Comparison of ENCODE assay signal across 13 mouse cellular contexts in the genomic region with DNA sequence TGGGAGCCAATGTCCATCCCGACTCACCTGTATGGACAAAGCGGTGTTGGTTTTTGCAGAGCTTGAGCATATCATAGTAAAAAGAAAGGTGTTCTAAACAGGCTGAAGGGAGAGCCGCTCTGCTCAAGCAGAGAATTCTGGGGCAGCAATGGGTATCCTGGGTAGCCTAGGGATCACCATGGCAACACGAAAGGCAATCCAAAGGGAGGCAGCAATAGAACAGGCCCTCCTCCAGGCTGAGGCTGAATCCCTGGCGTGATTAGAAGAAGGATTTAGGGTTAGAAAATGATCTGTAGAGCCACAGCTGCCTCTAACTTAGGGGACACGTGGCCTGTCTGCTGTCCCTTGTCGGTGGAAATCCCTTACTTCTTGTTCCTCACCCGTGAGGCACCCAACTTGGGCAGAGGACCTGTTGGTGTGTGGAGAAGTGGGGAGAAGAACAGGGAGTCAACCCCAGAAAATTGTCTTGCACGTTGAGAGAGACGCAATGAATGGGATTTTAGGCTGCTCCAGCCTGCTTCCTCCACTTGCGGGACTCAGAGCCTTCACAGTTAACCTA. TPM values are rescaled to one million over a fixed set of nuclear protein-coding genes. Genes with fewer than 3 reads are reported as not detected.
DNase-seq lines count a peak whose midpoint lies in the region; ATAC-seq and TF ChIP-seq lines count a peak whose summit lies in the region.
"Had no signal": no experiment of that assay in that cellular context is flagged by ENCODE, and none has a peak within 500 bp of the region (broad histone marks: within the 10 kb centered on the region; RNA-seq: fewer than 3 reads in every experiment).

No protein-coding gene starts in this region.

- H3K9me3 ChIP-seq in kidney, embryonic 16.5 days (ENCODE audit: low read length) = 0 out of 2 replicates have a peak, but pooled peaks cover 6% of the 10 kb centered on the region
- 0 out of 2 replicates have a peak, but pooled peaks cover 2% of the 10 kb centered on the region for H3K9me3 ChIP-seq in forebrain, embryonic 14.5 days (replicated peaks; ENCODE audit: control insufficient read depth, low read length)
- H3K9me3 ChIP-seq in neural tube, embryonic 12.5 days = peaks cover 13% of the 10 kb centered on the region

- H3K4me2 ChIP-seq in kidney, embryonic 16.5 days (replicated peaks; ENCODE audit: low read depth, low read length) = no peak overlapping the region
- H3K4me2 ChIP-seq in forebrain, embryonic 14.5 days (ENCODE audit: low read length) = peak overlapping the region; percentile 22
- peak overlapping the region; percentile 29 for H3K4me2 ChIP-seq in neural tube, embryonic 12.5 days (replicated peaks)
- H3K4me2 ChIP-seq: limb, embryonic 13.5 days had no signal

- no peak for TF ChIP-seq CTCF in heart, adult 2 months (IDR thresholded peaks at IDR 0.05)

- DNase-seq in kidney, adult 11 months = no peak
- peak; percentile 73 for DNase-seq in forebrain, embryonic 14.5 days (ENCODE audit: low spot score)
- peak; percentile 75 for DNase-seq in layer of hippocampus, adult 9-11 months
- no peak for DNase-seq in adrenal gland, postnatal 36 days
- no peak for DNase-seq in kidney, postnatal 10 days
- DNase-seq in heart, adult 2 months = no peak
- DNase-seq: adrenal gland, postnatal 14 days had no signal

- no peaks in the 10 kb centered on the region for H3K36me3 ChIP-seq in kidney, embryonic 16.5 days (ENCODE audit: insufficient read depth, low read length)
- no peaks in the 10 kb centered on the region for H3K36me3 ChIP-seq in forebrain, embryonic 14.5 days (ENCODE audit: control insufficient read depth, insufficient read depth, low read length)
- no peaks in the 10 kb centered on the region for H3K36me3 ChIP-seq in neural tube, embryonic 12.5 days
- H3K36me3 ChIP-seq in heart, adult 2 months (ENCODE audit: control insufficient read depth, insufficient read depth, low read length) = no peaks in the 10 kb centered on the region
- H3K36me3 ChIP-seq: limb, embryonic 13.5 days had no signal

- 0 out of 2 replicates have a peak, but pooled peaks have one; percentile 30 for ATAC-seq in kidney, embryonic 16.5 days (ENCODE audit: low FRiP score, low TSS enrichment)
- ATAC-seq in forebrain, embryonic 14.5 days = peak; percentile 65
- peak; percentile 72 for ATAC-seq in neural tube, embryonic 12.5 days (ENCODE audit: low FRiP score, low read depth)

- no peak overlapping the region for H3K9ac ChIP-seq in kidney, embryonic 16.5 days (replicated peaks; ENCODE audit: low read length)
- H3K9ac ChIP-seq in forebrain, embryonic 14.5 days (ENCODE audit: low read length) = no peak overlapping the region
- H3K9ac ChIP-seq in neural tube, embryonic 12.5 days = no peak overlapping the region
- H3K9ac ChIP-seq in heart, adult 2 months (ENCODE audit: low read depth, low read length) = no peak overlapping the region
- H3K9ac ChIP-seq: limb, embryonic 13.5 days had no signal

- no peaks in the 10 kb centered on the region for H3K4me1 ChIP-seq in kidney, embryonic 16.5 days (ENCODE audit: insufficient read depth, low read length)
- peaks cover 20% of the 10 kb centered on the region for H3K4me1 ChIP-seq in forebrain, embryonic 14.5 days (ENCODE audit: control insufficient read depth, insufficient read depth, low read length)
- H3K4me1 ChIP-seq in neural tube, embryonic 12.5 days = peaks cover 22% of the 10 kb centered on the region
- no peaks in the 10 kb centered on the region for H3K4me1 ChIP-seq in heart, adult 2 months (ENCODE audit: control insufficient read depth, insufficient read depth, low read length)

- H3K27me3 ChIP-seq in kidney, embryonic 16.5 days (ENCODE audit: insufficient read depth, low read length) = no peaks in the 10 kb centered on the region
- no peaks in the 10 kb centered on the region for H3K27me3 ChIP-seq in forebrain, embryonic 14.5 days (replicated peaks; ENCODE audit: control insufficient read depth, insufficient read depth, low read length)
- H3K27me3 ChIP-seq in neural tube, embryonic 12.5 days (replicated peaks) = no peaks in the 10 kb centered on the region
- H3K27me3 ChIP-seq in heart, adult 2 months (ENCODE audit: control insufficient read depth, insufficient read depth, low read length) = no peaks in the 10 kb centered on the region
- H3K27me3 ChIP-seq: limb, embryonic 13.5 days had no signal

- no peak for TF ChIP-seq POLR2A in heart, adult 2 months (IDR thresholded peaks at IDR 0.05; ENCODE audit: insufficient read depth, low read depth, low read length)

- no peak overlapping the region for H3K27ac ChIP-seq in kidney, embryonic 16.5 days (ENCODE audit: low read length)
- H3K27ac ChIP-seq in forebrain, embryonic 14.5 days (ENCODE audit: low read depth, low read length) = peak overlapping the region; percentile 16; the same call in 1 of the 2 replicates
- 0 out of 2 replicates have a peak overlapping the region, but pooled peaks have one; percentile 8 for H3K27ac ChIP-seq in neural tube, embryonic 12.5 days
- no peak overlapping the region for H3K27ac ChIP-seq in heart, adult 2 months
- H3K27ac ChIP-seq: limb, embryonic 13.5 days; macrophage had no signal

- WGBS in kidney, embryonic 16.5 days = 39% methylated on average over 11 of the region's 11 CpGs
- WGBS in forebrain, embryonic 14.5 days = 15% methylated on average over 11 of the region's 11 CpGs
- WGBS in neural tube, embryonic 12.5 days = 23% methylated on average over 11 of the region's 11 CpGs
- WGBS in heart, adult 2 months = 59% methylated on average over 11 of the region's 11 CpGs

- TF ChIP-seq EP300 in heart, adult 2 months (IDR thresholded peaks at IDR 0.05; ENCODE audit: insufficient read depth, low read depth, low read length) = no peak

- intact Hi-C loops in heart, adult 2 months (cut with DNase I) = no loop called here

- no peaks in the 10 kb centered on the region for H3K79me2 ChIP-seq in heart, adult 2 months (replicated peaks; ENCODE audit: control insufficient read depth, insufficient read depth, low read length)

- no peak overlapping the region for H3K4me3 ChIP-seq in kidney, embryonic 16.5 days (ENCODE audit: low read length)
- H3K4me3 ChIP-seq in forebrain, embryonic 14.5 days (ENCODE audit: low read depth, low read length) = no peak overlapping the region
- no peak overlapping the region for H3K4me3 ChIP-seq in neural tube, embryonic 12.5 days
- H3K4me3 ChIP-seq in heart, adult 2 months = no peak overlapping the region
- H3K4me3 ChIP-seq: limb, embryonic 13.5 days had no signal

RNA-seq across cellular contexts. Expression of a gene that starts 3.9 kb away (rescaled TPM):
- polyA plus RNA-seq in kidney, embryonic 16.5 days (2015; fragmentation: Nextera tagmentation; extraction: Ambion mirVana) = not detected in 2 replicates
- not detected in 2 replicates for polyA plus RNA-seq in forebrain, embryonic 14.5 days (2014; fragmentation: Nextera tagmentation; extraction: Ambion mirVana)
- 0.18 TPM in 1 of 2 replicates, not detected in the other for polyA plus RNA-seq in neural tube, embryonic 12.5 days (2016; fragmentation: Nextera tagmentation; extraction: Ambion mirVana)
- not detected for total RNA-seq in adrenal gland, postnatal 36 days (2021)
- total RNA-seq in heart, adult 2 months (2021) = not detected
- 0.04 TPM in 1 of 2 replicates, not detected in the other for polyA plus RNA-seq in heart, adult 2 months (2012; rRNA removed)
- total RNA-seq: adrenal gland, postnatal 14 days had no signal
- polyA plus RNA-seq: intestine, embryonic 14.5 days; limb, embryonic 13.5 days; macrophage; stomach, embryonic 16.5 days had no signal

RNA-seq across cellular contexts. Expression of a gene that starts 33.1 kb away (rescaled TPM):
- 25.6 and 29.6 TPM in 2 replicates for polyA plus RNA-seq in kidney, embryonic 16.5 days (2015; fragmentation: Nextera tagmentation; extraction: Ambion mirVana)
- polyA plus RNA-seq in forebrain, embryonic 14.5 days (2014; fragmentation: Nextera tagmentation; extraction: Ambion mirVana) = 14.9 and 18.7 TPM in 2 replicates
- 20.4 and 21.7 TPM in 2 replicates for polyA plus RNA-seq in neural tube, embryonic 12.5 days (2016; fragmentation: Nextera tagmentation; extraction: Ambion mirVana)
- total RNA-seq in adrenal gland, postnatal 36 days (2021) = 10 to 100 TPM in 1 of 2 experiments, 1 to 10 TPM in 1; 8.5 to 11.7 TPM
- total RNA-seq in heart, adult 2 months (2021) = 1 to 10 TPM; 7.1 to 7.4 TPM
- polyA plus RNA-seq in heart, adult 2 months (2012; rRNA removed) = 5.6 and 6.1 TPM in 2 replicates

RNA-seq across cellular contexts. Expression of a gene that starts 43.0 kb away (rescaled TPM):
- 61.1 and 61.9 TPM in 2 replicates for polyA plus RNA-seq in kidney, embryonic 16.5 days (2015; fragmentation: Nextera tagmentation; extraction: Ambion mirVana)
- 68.8 and 70.1 TPM in 2 replicates for polyA plus RNA-seq in forebrain, embryonic 14.5 days (2014; fragmentation: Nextera tagmentation; extraction: Ambion mirVana)
- polyA plus RNA-seq in neural tube, embryonic 12.5 days (2016; fragmentation: Nextera tagmentation; extraction: Ambion mirVana) = 58.0 and 60.7 TPM in 2 replicates
- 10 to 100 TPM; 43.1 to 56.4 TPM for total RNA-seq in adrenal gland, postnatal 36 days (2021)
- total RNA-seq in heart, adult 2 months (2021) = 10 to 100 TPM; 19.8 to 21.4 TPM
- 12.0 and 15.1 TPM in 2 replicates for polyA plus RNA-seq in heart, adult 2 months (2012; rRNA removed)

RNA-seq across cellular contexts. Expression of a gene that starts 47.5 kb away (rescaled TPM):
- polyA plus RNA-seq in kidney, embryonic 16.5 days (2015; fragmentation: Nextera tagmentation; extraction: Ambion mirVana) = not detected in 2 replicates
- not detected in 2 replicates for polyA plus RNA-seq in forebrain, embryonic 14.5 days (2014; fragmentation: Nextera tagmentation; extraction: Ambion mirVana)
- not detected in 2 replicates for polyA plus RNA-seq in neural tube, embryonic 12.5 days (2016; fragmentation: Nextera tagmentation; extraction: Ambion mirVana)
- 1 to 10 TPM in 1 of 2 experiments, not detected in 1; 1.1 TPM for total RNA-seq in adrenal gland, postnatal 36 days (2021)
- not detected for total RNA-seq in heart, adult 2 months (2021)
- 0.47 TPM in 1 of 2 replicates, not detected in the other for polyA plus RNA-seq in heart, adult 2 months (2012; rRNA removed)
- polyA plus RNA-seq: intestine, embryonic 14.5 days; limb, embryonic 13.5 days; macrophage had no signal

Comparison
In these comparisons a context has a peak if more than half of its experiments do, and no peak if none do; other contexts are left out.
1. H3K27ac ChIP-seq: peak in forebrain, embryonic 14.5 days (single experiment) and neural tube, embryonic 12.5 days (single experiment); none in kidney, embryonic 16.5 days (single experiment) and heart, adult 2 months (single experiment).
2. DNase-seq: peak in forebrain, embryonic 14.5 days (single experiment) and layer of hippocampus, adult 9-11 months (single experiment); none in kidney, adult 11 months (single experiment), adrenal gland, postnatal 36 days (0 of 2), kidney, postnatal 10 days (single experiment) and heart, adult 2 months (0 of 2).
3. Peak in every context shown above with its lines, with median percentiles within 50 percentile points of each other: ATAC-seq.